Mouse (Mus musculus): ENCODE data around the gene Spem1.
"Not testable (repeated sequence)": the region's sequence is repeated elsewhere in the genome, so short reads cannot be mapped to it uniquely, and the experiment has no call there.

Spem1 gene

DNA sequence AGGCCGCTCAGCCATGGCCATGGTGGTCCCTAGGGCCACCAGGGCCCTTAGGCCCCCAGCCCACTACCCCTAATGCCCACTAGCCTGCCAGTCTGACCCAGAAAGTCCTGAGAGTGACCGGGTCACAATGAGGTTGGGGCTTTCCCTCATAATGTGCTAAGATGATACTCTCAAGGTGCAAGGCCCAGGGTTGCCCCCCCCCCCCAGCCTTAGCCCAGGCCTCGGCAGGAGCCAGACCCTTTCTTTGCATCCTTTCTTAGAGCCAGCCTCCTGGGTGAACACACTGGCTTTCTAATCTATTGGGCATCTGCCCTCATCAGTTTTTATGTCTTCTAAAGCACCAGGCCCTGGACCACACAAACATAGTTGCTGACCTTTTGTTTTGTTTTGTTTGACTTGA, at the start of gene Spem1:
TSS of gene Spem1 (minus strand) at position 101 of the 400 bp plus-strand sequence.
- no peak for DNase-seq

DNA sequence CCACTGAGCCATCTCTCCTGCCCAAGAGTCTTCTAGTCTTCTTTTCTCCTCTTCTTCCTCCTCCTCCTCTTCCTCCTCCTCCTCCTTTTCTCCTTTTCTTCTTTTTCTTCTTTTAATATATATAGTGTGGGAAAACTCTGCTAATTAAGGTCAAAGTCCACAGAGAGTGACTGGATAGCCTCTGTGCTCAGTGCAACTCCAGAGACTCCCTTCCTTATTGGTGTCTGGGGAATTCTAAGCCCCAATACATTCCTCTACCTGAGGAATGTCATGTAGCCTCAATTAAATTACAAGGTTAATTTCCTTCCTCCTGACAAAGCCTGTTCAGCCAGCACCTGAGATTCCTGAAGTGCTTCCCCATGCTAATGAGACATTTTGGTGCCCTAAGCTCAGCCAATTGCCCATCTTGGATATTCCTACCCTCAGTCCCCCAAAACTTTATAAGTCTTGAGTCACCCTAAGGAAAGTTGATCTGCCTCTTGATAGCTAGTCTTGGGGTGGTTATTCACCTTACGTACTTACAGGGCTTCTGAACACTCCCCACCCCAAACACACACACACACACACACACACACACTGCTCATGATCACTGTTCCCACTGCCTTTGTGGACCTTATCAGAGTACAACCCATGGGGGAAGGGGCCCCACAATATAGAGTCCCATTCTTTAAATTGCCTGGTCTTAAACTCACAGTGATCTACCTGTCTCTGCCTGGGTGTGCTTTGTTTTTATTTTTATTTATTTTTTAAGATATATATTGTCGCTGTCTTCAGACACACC, 48.5 kb upstream of the Spem1 start:
- DNase-seq = no peak

DNA sequence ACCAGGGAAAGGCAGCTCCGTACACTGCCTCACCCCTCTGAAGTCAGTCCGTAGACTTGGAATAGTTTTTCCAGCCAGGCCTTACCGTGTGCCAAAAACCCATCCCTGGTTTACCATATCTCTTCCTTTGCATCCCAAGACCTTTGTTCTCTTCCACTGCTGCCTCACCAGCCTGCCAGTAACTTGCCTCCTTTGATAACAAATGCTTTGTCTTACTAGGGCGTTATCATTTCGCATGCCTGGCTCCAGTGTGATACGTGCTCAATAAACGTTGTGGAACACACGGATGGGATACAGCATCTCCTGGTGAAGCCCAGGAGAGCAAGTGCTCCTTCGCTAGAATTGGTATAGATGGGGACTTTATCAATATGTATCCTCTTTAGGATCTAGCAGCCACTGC, 45.4 kb upstream of the Spem1 start:
- no peak for DNase-seq

GRCm38 (mm10) chr11:69865561-69865960, 43.6 kb upstream of the Spem1 start:
- no peak for DNase-seq

DNA sequence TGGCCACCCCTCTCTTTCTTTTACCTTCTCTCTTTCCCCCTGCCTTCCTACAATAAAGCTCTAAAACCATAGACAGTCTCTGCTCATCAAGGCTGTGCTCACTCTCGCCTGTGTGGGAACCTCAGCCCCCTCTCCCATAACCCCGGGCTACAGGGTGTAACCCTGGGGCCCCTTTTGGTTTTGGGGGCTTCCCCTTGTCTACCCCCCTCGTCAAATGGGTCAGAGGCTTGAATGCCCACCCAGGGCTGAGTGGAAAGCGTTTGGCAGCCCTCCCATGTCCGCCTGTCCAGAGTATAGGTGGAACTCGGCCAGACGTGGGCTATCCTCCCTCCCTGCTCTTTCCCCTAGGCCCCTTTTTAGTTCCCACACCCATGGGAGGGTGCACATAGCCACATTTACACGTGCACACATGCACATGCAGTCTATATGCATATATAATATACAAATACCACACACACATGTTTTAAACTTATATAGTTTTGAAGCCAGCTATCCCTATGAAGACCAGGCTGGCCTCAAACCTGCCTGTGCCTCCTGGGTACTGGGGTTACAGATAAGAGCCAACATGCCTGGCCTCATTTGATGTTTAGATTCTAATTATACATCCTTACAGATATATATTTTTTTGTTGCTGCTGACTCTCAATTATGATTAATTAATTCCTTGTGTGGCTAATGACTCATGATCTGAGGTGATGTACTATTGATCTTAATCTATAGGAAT, 42.3 kb upstream of the Spem1 start:
- DNase-seq = no peak

- not testable (repeated sequence) for DNase-seq
These were observed 41.7 kb upstream of the Spem1 start for GRCm38 (mm10) chr11:69863729-69864128.

DNA sequence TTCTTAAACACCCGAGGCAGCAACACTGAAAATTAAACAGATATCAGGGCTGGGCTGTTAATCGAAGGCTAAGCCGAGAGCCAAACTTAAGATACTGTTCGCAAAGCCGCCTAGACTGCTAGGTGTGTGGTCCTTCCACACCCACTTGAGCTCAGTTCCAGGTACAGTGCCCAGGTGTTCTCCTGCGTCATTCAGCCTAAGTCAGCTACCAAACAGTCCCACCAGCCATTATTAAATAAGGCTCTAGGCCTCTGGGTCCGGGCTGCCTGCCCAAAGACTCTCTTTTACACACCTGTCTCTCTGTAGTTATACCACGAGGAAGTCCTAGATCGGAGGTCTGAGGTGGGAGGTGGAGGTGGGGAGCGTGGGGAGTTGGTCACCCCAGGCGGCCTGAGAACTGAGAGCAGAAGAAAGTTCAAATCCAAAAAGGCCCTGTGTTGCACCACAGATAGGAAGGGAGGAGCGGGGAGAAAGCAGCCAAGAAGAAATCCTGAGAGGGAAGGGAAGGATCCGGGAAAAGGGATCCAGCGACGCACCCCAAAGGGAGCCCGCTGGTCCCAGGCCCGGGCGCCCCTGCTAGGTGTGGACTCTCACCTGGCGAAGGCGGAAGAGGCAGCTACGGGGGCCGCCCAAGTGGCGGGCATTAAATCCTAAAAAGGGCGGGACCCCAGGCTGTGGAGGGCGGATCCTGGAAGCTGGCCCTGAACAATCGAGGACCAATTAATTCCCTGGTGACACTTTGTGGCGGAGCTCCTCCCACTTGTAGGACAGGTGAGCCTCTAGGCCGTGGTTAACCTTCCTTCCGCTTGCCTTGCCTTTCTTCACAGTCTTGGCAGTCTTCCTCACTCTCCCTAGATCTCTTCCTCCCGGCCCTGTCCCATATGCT, 36.4 kb upstream of the Spem1 start, which contains the start of gene Tnk1:
TSS of gene Tnk1 (minus strand) at position 618 of the 886 bp plus-strand sequence.
- DNase-seq = peak; percentile 68 to 84

DNA sequence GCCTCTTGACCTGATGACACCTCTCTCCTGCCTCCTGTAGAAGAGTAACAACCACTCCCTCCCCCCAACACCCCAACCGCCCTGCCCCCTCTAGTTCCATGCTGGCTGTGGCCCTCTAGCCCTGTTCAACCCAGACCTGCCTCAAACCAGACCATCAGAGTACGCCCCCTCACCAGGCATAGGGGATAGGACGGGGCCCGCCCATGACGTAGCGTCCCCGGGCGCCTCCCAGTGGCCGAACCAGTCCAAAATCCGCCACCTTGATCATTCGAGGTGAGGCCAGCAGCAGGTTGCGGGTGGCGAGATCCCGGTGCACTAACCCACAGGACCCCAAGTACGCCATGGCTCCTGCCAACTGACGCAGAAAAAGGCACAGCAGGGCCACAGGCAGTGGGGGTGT, 33.4 kb upstream of the Spem1 start:
- peak; percentile 52 to 60 for DNase-seq

- DNase-seq = no peak
These were observed 32.7 kb upstream of the Spem1 start for GRCm38 (mm10) chr11:69854680-69855079.

GRCm38 (mm10) chr11:69853994-69854393, 32.0 kb upstream of the Spem1 start:
- DNase-seq = peak; percentile 66 to 68

- DNase-seq = no peak
These were observed 28.8 kb upstream of the Spem1 start for GRCm38 (mm10) chr11:69850754-69851153.

GRCm38 (mm10) chr11:69849884-69850283, 27.9 kb upstream of the Spem1 start:
- no peak for DNase-seq

DNA sequence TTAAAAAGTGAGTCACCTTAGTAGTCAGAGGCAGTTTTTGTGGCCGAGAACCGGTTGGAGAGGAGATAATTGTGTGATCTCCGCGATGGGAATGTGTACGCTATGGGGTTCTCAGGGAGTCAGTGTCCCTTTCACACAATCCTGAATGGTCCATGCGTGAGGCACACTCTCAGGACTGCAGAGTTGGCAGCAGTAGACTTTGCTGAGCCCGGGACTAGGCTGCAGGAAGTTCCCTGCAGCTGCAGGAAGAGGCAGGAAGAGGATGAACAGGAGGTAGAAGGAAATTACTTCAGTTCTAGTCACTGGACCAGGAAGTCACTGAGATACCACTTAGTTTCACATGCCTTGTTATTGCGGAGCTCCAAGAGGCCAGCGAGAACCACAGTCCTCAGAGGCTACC, 27.1 kb upstream of the Spem1 start:
- no peak for DNase-seq

GRCm38 (mm10) chr11:69848021-69848420, 26.0 kb upstream of the Spem1 start:
- DNase-seq = no peak

GRCm38 (mm10) chr11:69846738-69847688, 25.0 kb upstream of the Spem1 start:
- DNase-seq = no peak

- peak; percentile 95 to 97 for DNase-seq
These were observed 24.3 kb upstream of the Spem1 start, which contains the start of gene Plscr3 for GRCm38 (mm10) chr11:69846198-69846680. TSS of gene Plscr3 (plus strand) at chr11:69846376.

DNA sequence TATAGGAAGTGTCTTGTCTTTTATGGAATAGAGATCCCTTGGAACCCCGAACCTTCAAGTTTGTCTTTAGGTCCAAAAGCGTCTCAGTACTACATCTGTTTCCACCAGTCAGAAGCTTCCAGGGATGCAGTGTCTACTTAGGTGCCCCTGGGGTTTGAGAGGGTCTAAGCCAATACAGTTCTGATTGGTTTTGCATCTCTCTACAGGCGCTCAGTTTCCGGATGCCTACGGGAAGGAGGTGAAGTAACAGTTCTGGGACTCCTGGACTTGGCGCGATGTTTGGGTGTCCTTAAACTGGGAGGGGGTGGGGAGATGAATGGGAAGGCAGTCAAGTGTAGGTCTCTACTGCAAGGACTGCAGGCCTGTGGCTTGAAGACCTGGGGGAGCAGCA, 16.7 kb upstream of the Spem1 start:
- peak in 1 of 2 experiments; percentile 60 for DNase-seq

- DNase-seq = peak; percentile 98
These were observed 16.2 kb upstream of the Spem1 start, which contains the start of gene Tmem256 for GRCm38 (mm10) chr11:69837952-69838713. TSS of gene Tmem256 (plus strand) at chr11:69838514.

GRCm38 (mm10) chr11:69837604-69837951, 15.6 kb upstream of the Spem1 start, which contains the start of gene Nlgn2:
TSS of gene Nlgn2 (minus strand) at chr11:69837784.
- no peak for DNase-seq

DNA sequence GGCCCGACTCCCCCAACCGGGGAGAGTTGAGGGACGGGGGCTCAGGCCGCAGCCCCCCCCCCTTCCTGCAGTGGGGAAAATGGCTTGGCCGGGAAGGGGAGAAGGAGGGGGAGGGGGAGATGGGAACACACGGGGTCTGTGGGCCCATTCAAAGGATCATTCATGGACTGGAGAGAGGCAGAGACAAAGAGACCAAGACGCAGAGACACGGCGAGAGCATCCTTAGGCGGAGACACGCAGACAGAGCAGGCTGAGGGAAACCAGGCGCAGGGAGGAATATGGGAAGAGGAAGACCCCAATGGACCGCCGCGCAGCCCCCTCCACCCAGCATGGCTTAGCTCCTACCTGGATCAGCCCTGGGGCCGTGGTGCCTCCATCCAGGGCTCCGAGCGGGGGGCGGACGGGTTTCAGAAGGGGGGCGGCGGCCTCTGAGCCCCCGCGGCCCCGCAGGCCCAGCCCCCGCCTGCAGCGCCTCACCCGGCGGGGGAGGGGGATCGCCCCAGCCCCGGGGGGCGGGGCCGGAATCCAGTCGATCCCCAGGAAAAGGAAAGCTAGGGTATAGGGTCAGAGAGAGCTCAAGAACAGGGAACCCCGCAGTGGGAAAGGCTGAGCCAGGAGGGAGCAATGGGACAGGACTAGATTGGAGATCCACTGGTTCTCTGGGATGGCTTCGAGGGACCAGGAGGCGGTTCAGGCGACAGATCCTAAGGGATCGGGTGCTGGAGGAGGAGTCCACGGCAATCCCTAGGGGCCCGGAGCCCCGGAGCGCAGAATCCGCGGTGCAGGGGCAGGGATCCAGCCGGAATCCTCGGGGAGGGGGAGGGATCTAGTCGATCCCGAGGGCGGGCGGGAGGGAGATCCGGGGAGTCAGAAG, 15.0 kb upstream of the Spem1 start:
- DNase-seq = peak; percentile 17 to 55
